Mouse (Mus musculus) forebrain, embryonic 15.5 days (tissue): ENCODE measurements around the gene Gsta2. TPM values are rescaled to one million over a fixed set of nuclear protein-coding genes. Genes with fewer than 3 reads are reported as not detected.
A peak's percentile ranks its signal among the peaks of the same experiment; 100 is the strongest.
"Not testable (repeated sequence)": the region's sequence is repeated elsewhere in the genome, so short reads cannot be mapped to it uniquely, and the experiment has no call there.

Source experiments
- ATAC-seq: fragments of 200-750 bp; cut with Nextera tagmentation; replicated peaks from 2 replicates; pipeline ENCODE4 v1.8.0; 2017; ENCODE audit warnings: mild to moderate bottlenecking, moderate TSS enrichment, moderate library complexity
- H3K27ac ChIP-seq: fragments of 300-500 bp; sonication (generic); replicated peaks from 2 replicates; pipeline ENCODE4 v1.5.1; 2015; ENCODE audit warnings: mild to moderate bottlenecking, inconsistent platforms
- H3K27me3 ChIP-seq: fragments of 300-500 bp; sonication (generic); 2 replicates; pipeline ENCODE4 v1.6.1; 2015; ENCODE audit warnings: inconsistent platforms
- H3K36me3 ChIP-seq: fragments of 300-500 bp; sonication (generic); 2 replicates; pipeline ENCODE4 v1.6.1; 2015; ENCODE audit warnings: mild to moderate bottlenecking, inconsistent platforms
- H3K4me1 ChIP-seq: fragments of 300-500 bp; sonication (generic); 2 replicates; pipeline ENCODE4 v1.6.1; 2015; ENCODE audit warnings: inconsistent platforms
- H3K4me2 ChIP-seq: fragments of 300-500 bp; sonication (generic); replicated peaks from 2 replicates; pipeline ENCODE4 v1.6.1; 2015; ENCODE audit warnings: mild to moderate bottlenecking, inconsistent platforms
- H3K4me3 ChIP-seq: fragments of 300-500 bp; sonication (generic); 2 replicates; pipeline ENCODE4 v1.5.1; 2015; ENCODE audit warnings: mild to moderate bottlenecking, inconsistent platforms
- H3K9ac ChIP-seq: fragments of 300-500 bp; sonication (generic); replicated peaks from 2 replicates; pipeline ENCODE4 v1.6.1; 2015; ENCODE audit warnings: mild to moderate bottlenecking, inconsistent platforms
- H3K9me3 ChIP-seq: fragments of 300-500 bp; sonication (generic); 2 replicates; pipeline ENCODE4 v1.6.1; 2016; ENCODE audit warnings: inconsistent platforms
- WGBS: fragments of 180-500 bp; shearing (Covaris S2); methylation state at CpG from one replicate; pipeline ENCODE4 v1.1.7; 2015; ENCODE audit warnings: mixed read lengths; 5-methylcytosine and 5-hydroxymethylcytosine counted together
- polyA plus RNA-seq: library from polyadenylated mRNA; unstranded; fragments of >200 nt; fragmentation: Nextera tagmentation; extraction: Ambion mirVana; gene quantifications from 2 replicates; pipeline ENCODE4 v1.2.1, GENCODE M21; 2015

Gene Gsta2
- polyA plus RNA-seq, 1 experiment from 2014 or later = not detected

DNA sequence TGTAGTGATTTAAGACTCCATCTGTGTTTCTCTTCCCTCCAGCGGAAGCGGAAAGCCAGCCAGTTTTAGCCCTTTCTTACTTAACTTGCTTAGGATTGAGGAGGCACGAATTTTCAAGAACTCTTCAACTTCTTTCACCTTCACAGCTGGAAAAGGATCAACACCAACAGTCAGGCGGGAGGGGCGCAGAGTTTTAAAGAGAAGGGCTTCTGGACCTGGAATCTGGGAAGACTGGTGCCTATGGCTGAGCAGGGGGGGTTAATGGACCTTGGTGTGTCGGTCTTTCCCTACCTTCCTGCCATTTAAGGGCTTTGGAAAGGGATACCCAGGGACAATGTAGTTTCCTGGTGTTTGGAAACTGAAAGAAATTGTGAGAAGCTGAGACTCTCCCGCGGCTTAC lies 22.0 kb upstream of the Gsta2 start:
- H3K4me2 ChIP-seq = peak overlapping the region; percentile 70
- H3K4me3 ChIP-seq = peak overlapping the region; percentile 37
- WGBS = 23% methylated on average over 8 of the region's 8 CpGs
- no peaks in the 10 kb centered on the region for H3K36me3 ChIP-seq
- no peaks in the 10 kb centered on the region for H3K9me3 ChIP-seq
- peaks cover 13% of the 10 kb centered on the region for H3K4me1 ChIP-seq
- no peak overlapping the region for H3K27ac ChIP-seq
- 0 out of 2 replicates have a peak overlapping the region, but pooled peaks have one; percentile 44 for H3K9ac ChIP-seq
- no peak for ATAC-seq
- no peaks in the 10 kb centered on the region for H3K27me3 ChIP-seq

DNA sequence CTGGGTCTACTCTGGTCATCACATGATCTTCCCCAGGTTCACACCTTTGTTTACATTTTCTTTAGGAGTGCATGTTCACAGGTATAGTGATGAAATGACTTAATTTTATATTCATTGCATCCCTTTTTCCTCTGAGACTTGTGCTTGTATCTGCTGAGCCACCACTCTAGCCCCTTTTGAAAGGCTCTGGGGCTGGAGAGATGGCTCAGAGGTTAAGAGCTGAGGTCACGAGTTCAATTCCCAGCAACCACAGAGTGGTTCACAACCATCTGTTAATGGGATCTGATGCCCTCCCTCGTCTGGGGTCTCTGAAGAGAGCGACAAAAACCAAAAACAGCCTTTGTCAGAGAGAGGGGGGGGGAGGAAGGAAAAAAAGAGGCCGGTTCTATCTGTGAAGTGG lies 19.9 kb upstream of the Gsta2 start:
- no peak for ATAC-seq

DNA sequence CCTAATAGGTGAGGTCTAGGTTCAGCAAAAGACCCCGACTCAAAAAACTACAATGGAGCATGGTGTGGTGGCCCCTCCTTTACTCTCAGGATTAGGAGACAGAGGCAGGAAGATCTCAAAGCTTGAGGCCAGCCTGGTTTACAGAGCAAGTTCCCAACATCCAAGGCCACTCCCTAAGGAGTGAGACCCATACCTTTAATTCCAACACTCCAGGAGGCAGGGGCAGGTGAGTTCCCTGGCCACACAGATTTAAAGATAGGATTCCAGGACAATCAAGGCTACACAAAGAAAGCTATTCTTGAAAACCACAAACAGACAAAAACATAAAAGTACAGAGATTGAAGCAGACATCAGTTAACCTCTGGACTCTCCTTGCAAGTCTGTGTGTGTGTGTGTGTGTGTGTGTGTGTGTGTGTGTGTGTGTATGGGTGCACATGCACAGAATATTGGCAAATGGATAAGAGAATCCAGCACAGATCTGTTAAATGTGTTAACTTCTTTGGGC lies 19.3 kb upstream of the Gsta2 start:
- 71% methylated on average over 1 of the region's 1 CpGs for WGBS
- Histone ChIP-seq H3K27ac (no peak overlapping the region), H3K27me3 (no peaks in the 10 kb centered on the region), H3K36me3 (no peaks in the 10 kb centered on the region), H3K4me3 (no peak overlapping the region), H3K9ac (no peak overlapping the region), H3K4me2 (no peak overlapping the region), H3K4me1 (peaks cover 13% of the 10 kb centered on the region), H3K9me3 (no peaks in the 10 kb centered on the region)
- no peak for ATAC-seq

More for the DNA sequence above, 19.9 kb upstream of the Gsta2 start:
- 85% methylated on average over 4 of the region's 4 CpGs for WGBS
- H3K27ac ChIP-seq = no peak overlapping the region
- H3K27me3 ChIP-seq = no peaks in the 10 kb centered on the region
- H3K36me3 ChIP-seq = no peaks in the 10 kb centered on the region
- H3K9me3 ChIP-seq = no peaks in the 10 kb centered on the region
- H3K9ac ChIP-seq = no peak overlapping the region
- peaks cover 13% of the 10 kb centered on the region for H3K4me1 ChIP-seq
- H3K4me3 ChIP-seq = no peak overlapping the region
- H3K4me2 ChIP-seq = no peak overlapping the region

DNA sequence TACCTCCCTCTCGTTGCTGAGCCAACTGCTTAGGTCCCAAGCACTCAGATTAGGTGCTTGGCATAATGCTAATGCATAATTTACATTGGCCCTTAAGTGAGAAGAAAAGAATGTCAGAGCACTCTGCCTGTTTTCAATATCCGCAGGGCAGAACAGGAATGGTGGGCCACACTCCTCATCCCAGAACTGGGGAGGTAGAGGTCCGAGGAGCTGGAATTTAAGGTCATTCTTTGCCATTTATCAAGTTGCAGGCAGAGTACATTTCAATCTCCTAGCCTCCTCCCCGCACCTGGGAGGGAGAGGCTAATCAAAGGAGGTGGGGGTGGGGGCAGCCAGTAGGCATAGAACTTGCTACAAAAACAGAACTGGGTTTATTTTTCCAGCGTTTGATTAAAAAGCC lies 18.8 kb upstream of the Gsta2 start:
- Histone ChIP-seq H3K4me2 (no peak overlapping the region), H3K4me3 (no peak overlapping the region), H3K36me3 (no peaks in the 10 kb centered on the region), H3K4me1 (peaks cover 13% of the 10 kb centered on the region), H3K27ac (no peak overlapping the region), H3K27me3 (no peaks in the 10 kb centered on the region), H3K9ac (no peak overlapping the region), H3K9me3 (no peaks in the 10 kb centered on the region)
- no peak for ATAC-seq
- 71% methylated on average over 5 of the region's 5 CpGs for WGBS

DNA sequence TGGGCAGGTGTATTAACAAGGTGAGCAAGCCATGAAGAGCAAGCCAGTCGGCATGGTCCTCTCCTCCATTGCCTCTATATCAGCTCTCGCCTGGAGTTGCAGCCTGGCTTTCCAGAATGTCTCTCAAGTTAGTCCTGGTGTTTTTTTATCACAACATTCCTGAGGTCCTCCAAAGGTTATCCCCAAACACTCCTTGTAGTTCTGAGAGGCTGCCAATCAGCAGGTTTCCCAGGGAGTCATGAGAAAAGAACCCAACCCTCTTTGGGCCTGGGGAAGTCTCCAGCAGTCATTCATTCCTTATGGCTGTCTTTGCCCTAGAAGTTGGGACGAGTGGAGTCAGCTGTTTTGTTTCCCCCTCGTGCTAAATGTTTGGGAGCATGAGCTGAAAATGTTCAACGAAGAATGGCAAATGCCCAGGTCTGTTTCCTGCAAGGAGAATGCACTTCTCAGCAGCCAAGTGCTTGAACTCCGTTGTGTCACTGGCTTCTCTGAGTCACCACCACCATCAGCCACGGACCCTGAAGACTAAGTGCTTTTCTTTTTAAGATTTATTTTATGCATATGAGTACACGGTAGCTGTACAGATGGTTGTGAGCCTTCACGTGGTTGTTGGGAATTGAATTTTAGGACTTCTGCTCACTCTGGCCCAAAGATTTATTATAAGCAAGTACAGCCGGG lies 17.4 kb upstream of the Gsta2 start:
- Histone ChIP-seq H3K4me1 (peaks cover 5% of the 10 kb centered on the region), H3K4me3 (no peak overlapping the region), H3K4me2 (no peak overlapping the region), H3K9ac (no peak overlapping the region), H3K27me3 (no peaks in the 10 kb centered on the region), H3K36me3 (no peaks in the 10 kb centered on the region), H3K9me3 (no peaks in the 10 kb centered on the region), H3K27ac (no peak overlapping the region)
- 85% methylated on average over 10 of the region's 10 CpGs for WGBS
- no peak for ATAC-seq

DNA sequence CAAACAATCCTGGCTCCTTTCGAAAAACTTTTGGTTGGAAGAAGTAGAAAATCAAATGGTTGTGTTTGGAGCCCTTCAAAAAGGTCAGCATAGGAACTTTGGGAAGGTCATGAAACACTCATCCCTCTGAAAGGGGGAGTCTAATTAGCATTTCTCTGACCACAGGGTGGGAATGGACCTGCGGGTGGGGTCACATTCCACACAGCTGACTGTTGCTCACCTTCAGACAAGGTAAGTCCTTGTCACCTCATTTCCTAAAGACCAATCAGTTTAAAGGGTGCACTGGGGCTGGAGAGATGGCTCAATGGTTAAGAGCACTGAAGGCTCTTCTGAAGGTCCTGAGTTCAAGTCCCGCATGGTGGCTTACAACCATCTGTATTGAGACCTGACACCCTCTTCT lies 15.9 kb upstream of the Gsta2 start:
- Histone ChIP-seq H3K27ac (no peak overlapping the region), H3K36me3 (no peaks in the 10 kb centered on the region), H3K27me3 (no peaks in the 10 kb centered on the region), H3K4me3 (no peak overlapping the region), H3K4me2 (no peak overlapping the region), H3K4me1 (no peaks in the 10 kb centered on the region), H3K9ac (no peak overlapping the region), H3K9me3 (no peaks in the 10 kb centered on the region)
- no peak for ATAC-seq
- WGBS = 92% methylated on average over 3 of the region's 3 CpGs

DNA sequence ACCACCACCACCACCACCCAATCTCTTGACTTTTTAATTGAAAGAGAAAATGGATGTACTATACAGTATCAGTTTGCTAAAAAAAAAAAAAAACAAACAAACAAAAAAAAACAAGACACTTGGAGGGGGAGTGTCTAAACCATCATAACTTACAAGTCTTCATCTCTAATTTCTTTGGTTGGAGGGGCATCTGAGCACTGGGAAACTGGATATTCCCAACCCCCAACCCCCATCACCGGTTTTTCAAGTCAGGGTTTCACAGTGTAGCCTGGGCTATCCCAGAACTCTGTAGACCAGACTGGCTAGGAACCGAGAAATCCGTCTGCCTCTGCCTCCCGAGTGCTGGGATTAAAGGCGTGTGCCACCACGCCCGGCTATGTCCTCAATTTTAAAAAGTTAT lies 14.2 kb upstream of the Gsta2 start:
- H3K36me3 ChIP-seq = no peaks in the 10 kb centered on the region
- WGBS = 91% methylated on average over 7 of the region's 7 CpGs

DNA sequence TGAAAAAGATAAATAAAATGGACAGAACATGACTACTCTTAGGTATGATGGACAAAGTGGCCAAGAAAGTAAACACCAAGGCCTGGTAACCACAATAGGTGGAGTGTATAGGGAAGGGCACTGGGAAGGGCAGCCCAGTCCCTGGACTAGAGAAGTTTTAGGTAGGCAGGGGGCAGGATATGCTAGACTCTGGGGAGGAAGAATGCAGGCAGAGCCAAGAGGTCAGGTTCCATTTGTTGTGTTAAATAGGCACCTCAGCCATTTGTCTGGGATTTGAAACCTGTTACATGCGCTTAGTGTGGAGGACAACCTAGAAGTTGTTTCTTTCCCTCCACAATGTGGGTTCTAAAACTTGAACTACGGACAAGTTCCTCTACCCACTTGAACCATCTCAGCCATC lies 13.8 kb upstream of the Gsta2 start:
- H3K4me3 ChIP-seq = no peak overlapping the region
- H3K9ac ChIP-seq = no peak overlapping the region
- no peaks in the 10 kb centered on the region for H3K9me3 ChIP-seq
- no peak for ATAC-seq
- no peak overlapping the region for H3K27ac ChIP-seq
- no peaks in the 10 kb centered on the region for H3K4me1 ChIP-seq
- no peak overlapping the region for H3K4me2 ChIP-seq
- no peaks in the 10 kb centered on the region for H3K36me3 ChIP-seq
- 92% methylated on average over 2 of the region's 2 CpGs for WGBS
- no peaks in the 10 kb centered on the region for H3K27me3 ChIP-seq

More for the DNA sequence above, 14.2 kb upstream of the Gsta2 start:
- ATAC-seq = no peak
- Histone ChIP-seq H3K27me3 (no peaks in the 10 kb centered on the region), H3K4me1 (no peaks in the 10 kb centered on the region), H3K9me3 (no peaks in the 10 kb centered on the region), H3K4me2 (no peak overlapping the region), H3K9ac (no peak overlapping the region), H3K27ac (no peak overlapping the region), H3K4me3 (no peak overlapping the region)

DNA sequence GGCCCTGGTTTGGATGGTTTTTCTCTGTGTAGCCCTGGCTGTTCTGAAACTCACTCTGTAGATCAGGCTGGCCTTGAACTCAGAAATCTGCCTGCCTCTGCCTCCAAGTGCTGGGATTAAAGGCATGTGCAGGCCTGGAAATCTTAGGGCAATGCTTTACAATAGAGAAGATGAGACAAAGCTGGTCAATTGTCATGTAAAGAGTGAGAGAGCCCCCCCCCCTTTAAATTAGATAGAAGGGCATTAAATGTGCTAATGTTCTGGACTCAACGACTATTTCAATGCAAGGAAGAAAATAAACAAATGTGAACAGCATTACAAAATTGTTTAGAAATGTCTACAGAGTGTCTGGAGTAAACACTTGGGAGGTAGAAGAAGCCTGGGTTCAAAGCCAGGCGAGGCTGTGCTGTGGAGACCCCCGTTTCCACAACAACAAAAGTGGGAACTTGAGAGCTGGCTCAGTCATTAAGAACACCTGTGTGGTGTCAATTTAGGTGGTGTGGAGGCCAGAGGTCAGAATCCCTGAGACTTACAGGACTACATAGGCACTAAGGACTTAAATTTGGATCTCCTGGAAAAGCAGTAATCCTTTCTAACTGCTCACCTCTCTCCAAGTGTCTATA lies 13.2 kb upstream of the Gsta2 start:
- 81% methylated on average over 3 of the region's 3 CpGs for WGBS

DNA sequence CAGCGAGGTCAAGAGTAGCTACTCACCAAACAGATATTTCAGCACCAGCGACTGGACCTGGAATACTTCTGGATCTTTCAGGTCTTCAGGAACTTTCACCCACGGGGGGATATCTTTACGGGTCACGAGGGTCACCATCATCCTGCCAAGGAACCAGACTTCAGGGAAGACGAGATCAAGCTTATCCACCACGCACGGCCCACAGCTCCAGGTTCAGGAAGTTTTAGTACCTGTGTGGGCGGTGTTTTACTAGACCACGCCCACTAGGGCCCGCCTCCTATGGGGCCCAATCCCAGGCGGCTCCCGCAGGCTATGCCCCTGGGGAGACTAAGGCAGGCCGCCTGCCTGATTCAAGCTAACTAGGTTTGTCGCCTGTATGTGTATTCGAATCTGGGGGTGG lies 12.4 kb upstream of the Gsta2 start, which contains the start of gene Dppa5a:
Gene Dppa5a, minus strand, starts transcription at position 219 of the 400 bp plus-strand sequence.
- H3K27me3 ChIP-seq, H3K4me3 ChIP-seq, ATAC-seq, H3K27ac ChIP-seq, H3K36me3 ChIP-seq, H3K9ac ChIP-seq, H3K4me2 ChIP-seq, H3K9me3 ChIP-seq, H3K4me1 ChIP-seq: not testable (repeated sequence)
- 93% methylated on average over 16 of the region's 16 CpGs for WGBS

More for the DNA sequence above, 13.2 kb upstream of the Gsta2 start:
- no peak for ATAC-seq
- Histone ChIP-seq H3K4me2 (no peak overlapping the region), H3K27me3 (no peaks in the 10 kb centered on the region), H3K4me3 (no peak overlapping the region), H3K36me3 (no peaks in the 10 kb centered on the region), H3K4me1 (no peaks in the 10 kb centered on the region), H3K9ac (no peak overlapping the region), H3K27ac (no peak overlapping the region), H3K9me3 (no peaks in the 10 kb centered on the region)

DNA sequence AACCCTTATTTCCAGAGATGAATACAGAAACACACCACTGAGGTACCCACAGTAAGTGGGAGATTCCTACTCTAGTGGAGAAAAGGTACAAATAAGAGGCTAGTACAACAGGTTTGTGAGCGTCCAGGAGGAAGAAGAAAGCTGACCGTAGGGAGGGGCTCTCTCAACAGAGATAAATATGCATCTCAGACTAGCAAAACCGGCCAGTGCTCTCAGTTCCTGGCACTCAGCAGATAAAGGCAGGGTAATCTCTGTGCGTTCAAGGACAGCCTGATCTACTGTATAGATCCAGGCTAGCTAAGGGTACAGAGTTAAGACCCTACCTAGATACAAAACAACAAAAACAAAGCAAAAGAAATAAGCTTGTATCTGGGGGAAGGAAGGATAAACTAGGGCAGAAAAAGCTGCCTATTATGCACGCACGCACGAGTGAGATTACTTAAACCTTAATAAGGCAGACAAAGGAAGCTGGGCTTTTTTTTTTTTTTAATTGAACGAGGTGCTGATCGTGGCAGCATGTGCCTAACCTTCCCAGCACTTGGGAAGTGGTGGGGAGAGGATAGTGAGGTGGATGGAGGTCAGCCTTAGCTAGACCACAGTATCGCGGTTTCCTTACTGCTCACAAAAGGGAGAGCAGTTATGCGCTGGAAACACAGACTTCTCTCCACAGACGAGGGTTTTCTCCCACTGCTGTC lies 10.4 kb upstream of the Gsta2 start:
- H3K9me3 ChIP-seq = no peaks in the 10 kb centered on the region
- no peak overlapping the region for H3K27ac ChIP-seq
- no peaks in the 10 kb centered on the region for H3K4me1 ChIP-seq
- WGBS = 38% methylated on average over 13 of the region's 13 CpGs
- no peak overlapping the region for H3K9ac ChIP-seq
- no peak overlapping the region for H3K4me3 ChIP-seq
- H3K27me3 ChIP-seq = no peaks in the 10 kb centered on the region
- ATAC-seq = no peak
- H3K4me2 ChIP-seq = no peak overlapping the region
- no peaks in the 10 kb centered on the region for H3K36me3 ChIP-seq

DNA sequence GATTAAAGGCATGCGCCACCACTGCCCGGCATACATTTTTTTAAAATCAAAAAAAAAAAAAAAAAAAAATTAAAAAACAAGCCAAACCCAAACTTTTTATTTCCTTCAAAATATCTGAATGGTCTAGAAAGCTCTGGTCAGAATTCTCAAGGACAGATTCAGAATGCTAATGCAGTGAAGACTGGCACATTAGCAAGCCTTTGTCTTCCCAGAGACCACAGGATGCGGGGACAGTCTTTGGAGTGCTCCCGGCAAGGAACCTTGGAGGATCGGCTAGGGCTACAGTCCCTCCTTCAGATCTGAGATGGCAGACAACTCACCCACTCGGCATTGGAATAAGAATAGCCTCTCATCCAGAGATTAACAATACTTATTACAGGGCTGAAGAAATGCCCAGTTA lies 9.1 kb upstream of the Gsta2 start:
- H3K36me3 ChIP-seq = no peaks in the 10 kb centered on the region
- WGBS = 88% methylated on average over 6 of the region's 6 CpGs
- no peak overlapping the region for H3K27ac ChIP-seq
- no peak overlapping the region for H3K4me2 ChIP-seq
- no peak for ATAC-seq
- no peaks in the 10 kb centered on the region for H3K9me3 ChIP-seq
- H3K4me3 ChIP-seq = no peak overlapping the region
- H3K4me1 ChIP-seq = no peaks in the 10 kb centered on the region
- no peak overlapping the region for H3K9ac ChIP-seq
- H3K27me3 ChIP-seq = no peaks in the 10 kb centered on the region
